Mouse (Mus musculus) telencephalon, adult 2 months (tissue): ENCODE measurements around the gene Cd48.
"Not testable (repeated sequence)": the region's sequence is repeated elsewhere in the genome, so short reads cannot be mapped to it uniquely, and the experiment has no call there.

Experiments
- DNase-seq: peaks from one replicate; pipeline ENCODE4 v3.0.0-alpha.2; 2011; ENCODE audit warnings: low read depth, low spot score

Gene Cd48

GRCm38 (mm10) chr1:171681531-171682299, at the start of gene Cd48:
Gene Cd48 (plus strand): TSS chr1:171682009.
- no peak for DNase-seq

- DNase-seq, result no peak
These were observed 46.1 kb upstream of the Cd48 start for GRCm38 (mm10) chr1:171635696-171636095.

GRCm38 (mm10) chr1:171637101-171637500, 44.7 kb upstream of the Cd48 start:
- no peak for DNase-seq

- DNase-seq, result peak; percentile 40
These were observed 43.1 kb upstream of the Cd48 start for GRCm38 (mm10) chr1:171638686-171639085.

GRCm38 (mm10) chr1:171640796-171641195, 41.0 kb upstream of the Cd48 start:
- DNase-seq, result no peak

GRCm38 (mm10) chr1:171643612-171644011, 38.2 kb upstream of the Cd48 start:
- DNase-seq, result no peak

GRCm38 (mm10) chr1:171646429-171646940, 35.3 kb upstream of the Cd48 start:
- DNase-seq, result no peak

GRCm38 (mm10) chr1:171647716-171648115, 34.1 kb upstream of the Cd48 start:
- no peak for DNase-seq

- DNase-seq, result no peak
These were observed 33.0 kb upstream of the Cd48 start for GRCm38 (mm10) chr1:171648840-171649239.

- DNase-seq, result no peak
These were observed 29.1 kb upstream of the Cd48 start, which contains the start of gene Slamf7 for GRCm38 (mm10) chr1:171652734-171653133. Gene Slamf7 (minus strand): TSS chr1:171653035.

- DNase-seq, result peak; percentile 26
These were observed 23.2 kb upstream of the Cd48 start for GRCm38 (mm10) chr1:171658561-171658991.

- DNase-seq, result no peak
These were observed 21.4 kb upstream of the Cd48 start for GRCm38 (mm10) chr1:171660423-171660822.

GRCm38 (mm10) chr1:171661482-171661881, 20.3 kb upstream of the Cd48 start:
- DNase-seq, result no peak

GRCm38 (mm10) chr1:171663757-171664156, 18.1 kb upstream of the Cd48 start:
- DNase-seq, result no peak

GRCm38 (mm10) chr1:171666350-171666749, 15.5 kb upstream of the Cd48 start:
- peak; percentile 17 for DNase-seq

GRCm38 (mm10) chr1:171667160-171667559, 14.6 kb upstream of the Cd48 start:
- DNase-seq, result no peak

GRCm38 (mm10) chr1:171672451-171672850, 9.4 kb upstream of the Cd48 start:
- DNase-seq, result not testable (repeated sequence)

- DNase-seq, result peak; percentile 46
These were observed 8.8 kb upstream of the Cd48 start for GRCm38 (mm10) chr1:171672854-171673475.

- DNase-seq, result no peak
These were observed 7.3 kb upstream of the Cd48 start for GRCm38 (mm10) chr1:171674467-171674866.

- DNase-seq, result no peak
These were observed 4.1 kb upstream of the Cd48 start for GRCm38 (mm10) chr1:171677721-171678120.

- no peak for DNase-seq
These were observed 800 bp upstream of the Cd48 start for GRCm38 (mm10) chr1:171681009-171681408.

GRCm38 (mm10) chr1:171684923-171685322, 3.1 kb downstream of the Cd48 start:
- DNase-seq, result no peak

- no peak for DNase-seq
These were observed 5.5 kb downstream of the Cd48 start for GRCm38 (mm10) chr1:171687320-171687719.
